Mouse (Mus musculus) midbrain, embryonic 16.5 days (tissue): Measurements from ENCODE around the gene Rhno1. TPM values are rescaled to one million over a fixed set of nuclear protein-coding genes. Genes with fewer than 3 reads are reported as not detected.
"Not testable (repeated sequence)": the region's sequence is repeated elsewhere in the genome, so short reads cannot be mapped to it uniquely, and the experiment has no call there.

Source experiments
- ATAC-seq: fragments of 200-750 bp; cut with Nextera tagmentation; 2 replicates; pipeline ENCODE4 v1.8.0; 2017; ENCODE audit warnings: moderate TSS enrichment
- H3K27ac ChIP-seq: fragments of 300-500 bp; sonication (generic); 2 replicates; pipeline ENCODE4 v1.5.1; 2014; ENCODE audit warnings: mild to moderate bottlenecking, low read length, mixed read lengths
- H3K27me3 ChIP-seq: fragments of 300-500 bp; sonication (generic); 2 replicates; pipeline ENCODE4 v1.6.1; 2014; ENCODE audit warnings: low read depth, low read length, mixed read lengths; ENCODE audit not compliant: control insufficient read depth, insufficient read depth
- H3K36me3 ChIP-seq: fragments of 300-500 bp; sonication (generic); 2 replicates; pipeline ENCODE4 v1.6.1; 2014; ENCODE audit warnings: mild to moderate bottlenecking, low read length, moderate library complexity, mixed read lengths; ENCODE audit not compliant: control insufficient read depth, insufficient read depth
- H3K4me1 ChIP-seq: fragments of 300-500 bp; sonication (generic); 2 replicates; pipeline ENCODE4 v1.6.1; 2014; ENCODE audit warnings: mild to moderate bottlenecking, low read length, mixed read lengths; ENCODE audit not compliant: control insufficient read depth, insufficient read depth
- H3K4me2 ChIP-seq: fragments of 300-500 bp; sonication (generic); 2 replicates; pipeline ENCODE4 v1.6.1; 2014; ENCODE audit warnings: mild to moderate bottlenecking, low read length, mixed read lengths
- H3K4me3 ChIP-seq: fragments of 300-500 bp; sonication (generic); 2 replicates; pipeline ENCODE4 v1.5.1; 2014; ENCODE audit warnings: low read depth, mild to moderate bottlenecking, low read length, moderate library complexity, mixed read lengths
- H3K9ac ChIP-seq: fragments of 300-500 bp; sonication (generic); 2 replicates; pipeline ENCODE4 v1.6.1; 2014; ENCODE audit warnings: low read depth, low read length, mixed read lengths
- H3K9me3 ChIP-seq: fragments of 300-500 bp; sonication (generic); replicated peaks from 2 replicates; pipeline ENCODE4 v1.6.1; 2014; ENCODE audit warnings: mild to moderate bottlenecking, low read length, mixed read lengths; ENCODE audit not compliant: control insufficient read depth, poor library complexity, severe bottlenecking
- WGBS: fragments of 180-500 bp; shearing (Covaris S2); extraction: QIAGEN DNeasy Blood & Tissue Kit; methylation state at CpG from one replicate; pipeline ENCODE4 v1.1.7; 2014; 5-methylcytosine and 5-hydroxymethylcytosine counted together
- polyA plus RNA-seq: library from polyadenylated mRNA; unstranded; fragments of >200 nt; fragmentation: Nextera tagmentation; extraction: Ambion mirVana; gene quantifications from 2 replicates; pipeline ENCODE4 v1.2.1, GENCODE M21; 2015

Gene Rhno1
- polyA plus RNA-seq, 1 experiment from 2014 or later = 77.0 TPM

DNA sequence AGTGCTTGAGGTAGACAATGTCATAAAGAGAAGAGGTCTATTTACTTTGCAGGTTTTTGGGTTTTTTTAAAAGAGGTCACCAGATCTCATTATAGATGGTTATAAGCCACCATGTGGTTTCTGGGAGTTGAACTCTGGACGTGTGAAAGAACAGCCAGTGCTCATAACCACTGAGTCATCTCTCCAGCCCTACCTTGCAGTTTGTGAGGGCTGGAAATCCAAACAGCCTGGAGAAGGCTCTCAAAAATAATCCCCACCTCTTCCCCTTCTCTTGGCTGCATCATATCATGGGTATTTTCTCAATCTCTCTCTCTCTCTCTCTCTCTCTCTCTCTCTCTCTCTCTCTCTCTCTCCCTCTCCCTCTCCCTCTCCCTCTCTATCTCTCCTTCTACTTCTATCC lies 28.0 kb upstream of the Rhno1 start:
- no peaks in the 10 kb centered on the region for H3K9me3 ChIP-seq
- H3K27me3 ChIP-seq = no peaks in the 10 kb centered on the region
- no peaks in the 10 kb centered on the region for H3K4me1 ChIP-seq
- H3K27ac ChIP-seq = no peak overlapping the region
- no peak overlapping the region for H3K4me3 ChIP-seq
- WGBS = 37% methylated on average over 1 of the region's 1 CpGs
- H3K36me3 ChIP-seq = no peaks in the 10 kb centered on the region
- ATAC-seq = no peak
- no peak overlapping the region for H3K4me2 ChIP-seq
- no peak overlapping the region for H3K9ac ChIP-seq

DNA sequence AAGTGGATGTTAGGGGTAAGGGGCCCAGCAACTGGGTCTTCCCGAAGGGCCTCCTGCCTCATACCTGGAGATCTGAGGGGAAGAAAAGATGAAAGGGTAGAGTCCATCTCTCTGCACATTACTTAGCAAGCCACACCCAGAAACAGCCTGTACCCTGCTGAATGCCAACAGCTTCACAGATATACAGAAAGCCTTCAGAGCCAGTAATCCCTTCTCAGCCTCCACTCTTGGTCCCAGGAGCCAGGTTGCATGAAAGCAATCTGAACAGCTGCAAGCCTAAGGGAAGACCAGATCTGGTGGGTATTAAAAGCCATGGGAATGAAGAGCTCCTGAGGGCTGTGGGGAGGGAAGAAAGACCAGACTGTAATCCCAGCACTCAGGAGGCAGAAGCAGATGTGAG lies 26.5 kb upstream of the Rhno1 start:
- Histone ChIP-seq H3K4me3 (no peak overlapping the region), H3K27me3 (no peaks in the 10 kb centered on the region), H3K4me1 (no peaks in the 10 kb centered on the region), H3K4me2 (no peak overlapping the region), H3K36me3 (no peaks in the 10 kb centered on the region), H3K9me3 (no peaks in the 10 kb centered on the region), H3K9ac (no peak overlapping the region), H3K27ac (no peak overlapping the region)
- 94% methylated on average over 1 of the region's 1 CpGs for WGBS
- ATAC-seq = no peak

DNA sequence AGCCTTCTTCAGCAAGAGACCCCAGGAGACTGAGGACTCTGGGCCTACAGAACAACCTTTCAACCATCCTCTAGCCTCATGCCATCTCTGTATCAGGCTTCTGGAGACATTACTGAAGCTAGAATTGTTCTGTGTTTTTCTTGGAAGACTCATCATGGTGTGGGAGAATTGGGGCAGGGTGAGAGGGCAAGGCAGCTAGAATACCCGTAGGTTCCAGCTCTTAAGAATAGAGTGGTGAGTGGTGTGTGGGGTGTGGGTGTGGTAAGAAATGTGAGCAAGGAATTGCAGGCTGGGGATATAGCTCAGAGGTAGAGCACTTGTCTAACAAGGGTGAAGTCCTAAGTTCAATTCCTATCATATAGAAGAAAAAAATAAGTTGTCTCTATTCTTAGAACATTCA lies 22.3 kb upstream of the Rhno1 start:
- WGBS = 73% methylated on average over 1 of the region's 1 CpGs
- no peaks in the 10 kb centered on the region for H3K27me3 ChIP-seq
- H3K9me3 ChIP-seq = no peaks in the 10 kb centered on the region
- H3K36me3 ChIP-seq = no peaks in the 10 kb centered on the region
- no peak overlapping the region for H3K27ac ChIP-seq
- no peak for ATAC-seq
- no peak overlapping the region for H3K4me3 ChIP-seq
- no peak overlapping the region for H3K9ac ChIP-seq
- no peaks in the 10 kb centered on the region for H3K4me1 ChIP-seq
- H3K4me2 ChIP-seq = no peak overlapping the region

DNA sequence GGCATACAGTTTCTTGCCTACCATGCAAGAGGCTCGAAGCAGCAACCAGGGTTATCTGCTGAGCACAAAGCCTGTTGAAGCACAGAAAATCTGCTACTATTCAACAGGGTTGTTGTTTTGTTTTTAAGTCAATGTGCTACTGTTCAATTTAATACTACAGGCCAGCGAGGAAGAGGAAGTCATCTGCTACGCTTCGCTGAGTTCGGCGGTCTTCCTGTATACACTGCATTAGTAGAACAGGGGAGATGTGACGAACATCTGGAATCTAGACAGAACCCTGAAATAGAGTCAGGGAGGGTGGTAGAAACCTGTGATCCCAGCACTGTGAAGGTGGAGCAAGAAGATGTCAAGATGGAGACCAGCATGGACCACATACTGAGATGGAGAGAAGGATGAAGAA lies 21.0 kb upstream of the Rhno1 start:
- Histone ChIP-seq H3K4me1 (no peaks in the 10 kb centered on the region), H3K9ac (no peak overlapping the region), H3K27ac (no peak overlapping the region), H3K4me2 (no peak overlapping the region), H3K36me3 (no peaks in the 10 kb centered on the region), H3K27me3 (no peaks in the 10 kb centered on the region), H3K9me3 (no peaks in the 10 kb centered on the region), H3K4me3 (no peak overlapping the region)
- ATAC-seq = no peak
- WGBS = 82% methylated on average over 7 of the region's 7 CpGs

- no peaks in the 10 kb centered on the region for H3K36me3 ChIP-seq
- no peak overlapping the region for H3K9ac ChIP-seq
- H3K4me2 ChIP-seq = no peak overlapping the region
- H3K4me3 ChIP-seq = no peak overlapping the region
- ATAC-seq = no peak
- no peaks in the 10 kb centered on the region for H3K27me3 ChIP-seq
- H3K4me1 ChIP-seq = no peaks in the 10 kb centered on the region
- no peak overlapping the region for H3K27ac ChIP-seq
- 81% methylated on average over 3 of the region's 3 CpGs for WGBS
- H3K9me3 ChIP-seq = no peaks in the 10 kb centered on the region
Observed at GRCm38 (mm10) chr6:128381254-128381653, 18.5 kb upstream of the Rhno1 start.

- 56% methylated on average over 1 of the region's 1 CpGs for WGBS
- ATAC-seq, H3K27ac ChIP-seq, H3K4me2 ChIP-seq, H3K9ac ChIP-seq, H3K9me3 ChIP-seq, H3K4me1 ChIP-seq, H3K36me3 ChIP-seq, H3K27me3 ChIP-seq, H3K4me3 ChIP-seq: not testable (repeated sequence)
Observed at GRCm38 (mm10) chr6:128380594-128381167, 18.0 kb upstream of the Rhno1 start.

GRCm38 (mm10) chr6:128379636-128380035 lies 16.9 kb upstream of the Rhno1 start:
- Histone ChIP-seq H3K9me3 (no peaks in the 10 kb centered on the region), H3K36me3 (no peaks in the 10 kb centered on the region), H3K4me2 (no peak overlapping the region), H3K4me3 (no peak overlapping the region), H3K27ac (no peak overlapping the region), H3K9ac (no peak overlapping the region), H3K27me3 (no peaks in the 10 kb centered on the region), H3K4me1 (peaks cover 6% of the 10 kb centered on the region)
- no peak for ATAC-seq
- 84% methylated on average over 16 of the region's 16 CpGs for WGBS

DNA sequence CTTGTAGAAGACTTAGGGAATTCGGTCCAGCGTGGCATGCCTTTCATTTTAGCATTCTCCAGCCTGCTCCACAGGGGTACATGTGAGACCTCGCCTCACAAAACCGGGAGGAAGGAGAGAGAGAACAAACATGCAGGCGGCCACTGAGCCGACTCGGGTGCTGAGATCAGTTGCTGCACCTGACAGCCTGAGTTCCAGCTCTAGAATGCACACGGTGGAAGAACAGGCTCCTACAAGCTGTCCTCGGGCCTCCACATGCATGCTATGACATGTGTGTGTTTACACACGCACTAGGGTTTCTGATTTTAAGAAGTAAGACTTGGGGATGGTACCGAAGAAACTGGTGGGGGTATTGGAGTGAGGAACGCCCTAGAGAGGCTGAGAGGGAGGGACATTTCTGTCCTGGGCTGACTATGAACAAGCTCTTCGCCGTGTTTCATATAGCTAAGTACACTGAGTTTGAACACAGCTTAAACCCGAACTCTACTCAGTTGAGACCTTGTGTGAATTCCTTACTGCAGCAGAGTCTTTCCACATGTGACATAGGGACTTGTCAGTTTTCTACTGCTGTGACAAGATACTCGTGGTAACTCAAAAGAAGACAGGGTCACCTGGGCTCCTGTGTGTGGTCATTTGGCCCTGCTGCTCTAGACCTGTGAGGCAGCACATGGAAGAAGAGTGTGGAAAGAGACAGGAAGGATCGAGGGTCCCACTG lies 13.8 kb upstream of the Rhno1 start:
- H3K4me3 ChIP-seq = no peak overlapping the region
- no peaks in the 10 kb centered on the region for H3K27me3 ChIP-seq
- ATAC-seq = no peak
- no peaks in the 10 kb centered on the region for H3K36me3 ChIP-seq
- H3K4me2 ChIP-seq = no peak overlapping the region
- peaks cover 7% of the 10 kb centered on the region for H3K4me1 ChIP-seq
- no peak overlapping the region for H3K9ac ChIP-seq
- 94% methylated on average over 17 of the region's 17 CpGs for WGBS
- no peak overlapping the region for H3K27ac ChIP-seq
- no peaks in the 10 kb centered on the region for H3K9me3 ChIP-seq

- no peaks in the 10 kb centered on the region for H3K27me3 ChIP-seq
- no peaks in the 10 kb centered on the region for H3K9me3 ChIP-seq
- no peaks in the 10 kb centered on the region for H3K36me3 ChIP-seq
- H3K4me3 ChIP-seq = no peak within 1 kb of the TSS
- H3K27ac ChIP-seq = peak within 1 kb of the TSS; percentile 9; the same call in 1 of the 2 replicates
- H3K9ac ChIP-seq = no peak within 1 kb of the TSS
- peak; percentile 81 for ATAC-seq
- peak within 1 kb of the TSS; percentile 7; the same call in 1 of the 2 replicates for H3K4me2 ChIP-seq
- WGBS = 11% methylated on average over 6 of the region's 6 CpGs
- peaks cover 7% of the 10 kb centered on the region for H3K4me1 ChIP-seq
Observed at GRCm38 (mm10) chr6:128375192-128375591, 12.5 kb upstream of the Rhno1 start, which contains the start of the genes Tex52 and Gm44596. TSS of gene Tex52 (plus strand) at chr6:128375456. TSS of gene Gm44596 (plus strand) at chr6:128375503.
